Mouse (Mus musculus) c-Kit-positive CD71-positive TER-119-negative erythroid progenitor cells, embryonic 14.5 days (primary cell): ENCODE measurements around the gene Ctss.
"Not testable (repeated sequence)": the region's sequence is repeated elsewhere in the genome, so short reads cannot be mapped to it uniquely, and the experiment has no call there.

Experiments
- DNase-seq: peaks from one replicate; pipeline ENCODE4 v3.0.0-alpha.2; 2013; ENCODE audit warnings: low read depth

Gene Ctss

GRCm38 (mm10) chr3:95534927-95535326 is 8.3 kb downstream of the Ctss start:
- DNase-seq = no peak

- DNase-seq = no peak
Observed at GRCm38 (mm10) chr3:95538936-95539335, 12.3 kb downstream of the Ctss start.

- no peak for DNase-seq
Observed at GRCm38 (mm10) chr3:95539837-95540236, 13.3 kb downstream of the Ctss start.

GRCm38 (mm10) chr3:95541186-95541585 is 14.6 kb downstream of the Ctss start:
- DNase-seq = not testable (repeated sequence)

- DNase-seq = no peak
Observed at GRCm38 (mm10) chr3:95542171-95542570, 15.6 kb downstream of the Ctss start.

GRCm38 (mm10) chr3:95542981-95543380 is 16.4 kb downstream of the Ctss start:
- DNase-seq = no peak

GRCm38 (mm10) chr3:95550176-95550575 is 23.6 kb downstream of the Ctss start:
- DNase-seq = no peak

- DNase-seq = no peak
Observed at GRCm38 (mm10) chr3:95553986-95554385, 27.4 kb downstream of the Ctss start.

GRCm38 (mm10) chr3:95559437-95559836 is 32.9 kb downstream of the Ctss start, which contains the start of gene Hormad1:
Hormad1 (plus strand) TSS chr3:95559677.
- no peak for DNase-seq

GRCm38 (mm10) chr3:95560738-95561137 is 34.2 kb downstream of the Ctss start:
- no peak for DNase-seq

- DNase-seq = no peak
Observed at GRCm38 (mm10) chr3:95561826-95562225, 35.2 kb downstream of the Ctss start.

- DNase-seq = no peak
Observed at GRCm38 (mm10) chr3:95569585-95569984, 43.0 kb downstream of the Ctss start.

GRCm38 (mm10) chr3:95587754-95588603 is 61.4 kb downstream of the Ctss start:
- no peak for DNase-seq

GRCm38 (mm10) chr3:95588604-95589086 is 62.1 kb downstream of the Ctss start, which contains the start of gene Golph3l:
Golph3l (plus strand) TSS chr3:95588934.
- DNase-seq = peak; percentile 97

- DNase-seq = no peak
Observed at GRCm38 (mm10) chr3:95598734-95599133, 72.1 kb downstream of the Ctss start.

- no peak for DNase-seq
Observed at GRCm38 (mm10) chr3:95601287-95601686, 74.7 kb downstream of the Ctss start.
